Mouse (Mus musculus): ENCODE data around the gene Fyb.

The Fyb gene

GRCm38 (mm10) chr15:6522653-6523167, at the start of gene Fyb:
Gene Fyb, plus strand, starts transcription at chr15:6522853.
- no peak for DNase-seq (ENCODE audit: low read depth, low spot score)
- Histone ChIP-seq H3K36me3 (ENCODE audit: control insufficient read depth, insufficient read depth, low read length, poor library complexity, severe bottlenecking) (no peaks in the 10 kb centered on the region), H3K27me3 (ENCODE audit: control insufficient read depth, insufficient read depth, low read length, poor library complexity, severe bottlenecking) (no peaks in the 10 kb centered on the region)

GRCm38 (mm10) chr15:6483561-6483960, 39.1 kb upstream of the Fyb start:
- no peak for DNase-seq (ENCODE audit: low read depth, low spot score)
- Histone ChIP-seq H3K36me3 (ENCODE audit: control insufficient read depth, insufficient read depth, low read length, poor library complexity, severe bottlenecking) (no peaks in the 10 kb centered on the region), H3K27me3 (ENCODE audit: control insufficient read depth, insufficient read depth, low read length, poor library complexity, severe bottlenecking) (no peaks in the 10 kb centered on the region)

- no peaks in the 10 kb centered on the region for H3K36me3 ChIP-seq (ENCODE audit: control insufficient read depth, insufficient read depth, low read length, poor library complexity, severe bottlenecking)
- DNase-seq (ENCODE audit: low read depth, low spot score) = no peak
- no peaks in the 10 kb centered on the region for H3K27me3 ChIP-seq (ENCODE audit: control insufficient read depth, insufficient read depth, low read length, poor library complexity, severe bottlenecking)
Measured at GRCm38 (mm10) chr15:6492386-6492785, 30.3 kb upstream of the Fyb start.

- DNase-seq (ENCODE audit: low read depth, low spot score) = no peak
- no peaks in the 10 kb centered on the region for H3K36me3 ChIP-seq (ENCODE audit: control insufficient read depth, insufficient read depth, low read length, poor library complexity, severe bottlenecking)
- H3K27me3 ChIP-seq (ENCODE audit: control insufficient read depth, insufficient read depth, low read length, poor library complexity, severe bottlenecking) = no peaks in the 10 kb centered on the region; the same call in 1 of the 2 replicates
Measured at GRCm38 (mm10) chr15:6498396-6499070, 24.1 kb upstream of the Fyb start.

GRCm38 (mm10) chr15:6500787-6501186, 21.9 kb upstream of the Fyb start:
- Histone ChIP-seq H3K27me3 (ENCODE audit: control insufficient read depth, insufficient read depth, low read length, poor library complexity, severe bottlenecking) (no peaks in the 10 kb centered on the region; the same call in 1 of the 2 replicates), H3K36me3 (ENCODE audit: control insufficient read depth, insufficient read depth, low read length, poor library complexity, severe bottlenecking) (no peaks in the 10 kb centered on the region)
- DNase-seq (ENCODE audit: low read depth, low spot score) = no peak

- H3K36me3 ChIP-seq (ENCODE audit: control insufficient read depth, insufficient read depth, low read length, poor library complexity, severe bottlenecking) = no peaks in the 10 kb centered on the region
- no peak for DNase-seq (ENCODE audit: low read depth, low spot score)
- no peaks in the 10 kb centered on the region for H3K27me3 ChIP-seq (ENCODE audit: control insufficient read depth, insufficient read depth, low read length, poor library complexity, severe bottlenecking)
Measured at GRCm38 (mm10) chr15:6517525-6517924, 5.1 kb upstream of the Fyb start.

GRCm38 (mm10) chr15:6519417-6520255, 3.0 kb upstream of the Fyb start:
- no peaks in the 10 kb centered on the region for H3K27me3 ChIP-seq (ENCODE audit: control insufficient read depth, insufficient read depth, low read length, poor library complexity, severe bottlenecking)
- no peak for DNase-seq (ENCODE audit: low read depth, low spot score)
- no peaks in the 10 kb centered on the region for H3K36me3 ChIP-seq (ENCODE audit: control insufficient read depth, insufficient read depth, low read length, poor library complexity, severe bottlenecking)

- DNase-seq (ENCODE audit: low read depth, low spot score) = no peak
- no peaks in the 10 kb centered on the region for H3K36me3 ChIP-seq (ENCODE audit: control insufficient read depth, insufficient read depth, low read length, poor library complexity, severe bottlenecking)
Measured at GRCm38 (mm10) chr15:6520505-6521155, 2.0 kb upstream of the Fyb start.

GRCm38 (mm10) chr15:6524801-6525200, 2.1 kb downstream of the Fyb start:
- Histone ChIP-seq H3K36me3 (ENCODE audit: control insufficient read depth, insufficient read depth, low read length, poor library complexity, severe bottlenecking) (no peaks in the 10 kb centered on the region), H3K27me3 (ENCODE audit: control insufficient read depth, insufficient read depth, low read length, poor library complexity, severe bottlenecking) (no peaks in the 10 kb centered on the region)
- no peak for DNase-seq (ENCODE audit: low read depth, low spot score)

More at GRCm38 (mm10) chr15:6520505-6521155, 2.0 kb upstream of the Fyb start:
- H3K27me3 ChIP-seq (ENCODE audit: control insufficient read depth, insufficient read depth, low read length, poor library complexity, severe bottlenecking) = no peaks in the 10 kb centered on the region

- no peaks in the 10 kb centered on the region for H3K27me3 ChIP-seq (ENCODE audit: control insufficient read depth, insufficient read depth, low read length, poor library complexity, severe bottlenecking)
- no peak for DNase-seq (ENCODE audit: low read depth, low spot score)
- H3K36me3 ChIP-seq (ENCODE audit: control insufficient read depth, insufficient read depth, low read length, poor library complexity, severe bottlenecking) = no peaks in the 10 kb centered on the region
Measured at GRCm38 (mm10) chr15:6525386-6525785, 2.7 kb downstream of the Fyb start.

GRCm38 (mm10) chr15:6533858-6534343, 11.2 kb downstream of the Fyb start:
- no peak for DNase-seq (ENCODE audit: low read depth, low spot score)
- Histone ChIP-seq H3K27me3 (ENCODE audit: control insufficient read depth, insufficient read depth, low read length, poor library complexity, severe bottlenecking) (no peaks in the 10 kb centered on the region), H3K36me3 (ENCODE audit: control insufficient read depth, insufficient read depth, low read length, poor library complexity, severe bottlenecking) (no peaks in the 10 kb centered on the region)

- Histone ChIP-seq H3K36me3 (ENCODE audit: control insufficient read depth, insufficient read depth, low read length, poor library complexity, severe bottlenecking) (no peaks in the 10 kb centered on the region), H3K27me3 (ENCODE audit: control insufficient read depth, insufficient read depth, low read length, poor library complexity, severe bottlenecking) (no peaks in the 10 kb centered on the region)
- no peak for DNase-seq (ENCODE audit: low read depth, low spot score)
Measured at GRCm38 (mm10) chr15:6534592-6534991, 11.9 kb downstream of the Fyb start.

GRCm38 (mm10) chr15:6539639-6540338, 17.1 kb downstream of the Fyb start:
- no peaks in the 10 kb centered on the region for H3K27me3 ChIP-seq (ENCODE audit: control insufficient read depth, insufficient read depth, low read length, poor library complexity, severe bottlenecking)
- no peak for DNase-seq (ENCODE audit: low read depth, low spot score)
- H3K36me3 ChIP-seq (ENCODE audit: control insufficient read depth, insufficient read depth, low read length, poor library complexity, severe bottlenecking) = no peaks in the 10 kb centered on the region

GRCm38 (mm10) chr15:6548911-6549310, 26.3 kb downstream of the Fyb start:
- no peak for DNase-seq (ENCODE audit: low read depth, low spot score)
- no peaks in the 10 kb centered on the region for H3K36me3 ChIP-seq (ENCODE audit: control insufficient read depth, insufficient read depth, low read length, poor library complexity, severe bottlenecking)
- no peaks in the 10 kb centered on the region for H3K27me3 ChIP-seq (ENCODE audit: control insufficient read depth, insufficient read depth, low read length, poor library complexity, severe bottlenecking)
